In genomic region chr4:108461262-108461903, GRCm38 (mm10) we compare ENCODE assay signal across 8 mouse cellular contexts. TPM values are rescaled to one million over a fixed set of nuclear protein-coding genes. Genes with fewer than 3 reads are reported as not detected.
DNase-seq lines count a peak whose midpoint lies in the region; ATAC-seq and TF ChIP-seq lines count a peak whose summit lies in the region.

No protein-coding gene starts in this region.

- H3K4me3 ChIP-seq in heart, postnatal 0 days (ENCODE audit: low read depth, low read length): peak overlapping the region; percentile 90
- H3K4me3 ChIP-seq in hindbrain, embryonic 16.5 days (ENCODE audit: low read length): peak overlapping the region; percentile 99
- H3K4me3 ChIP-seq in midbrain, embryonic 15.5 days: peak overlapping the region; percentile 84

- 43% methylated on average over 5 of the region's 5 CpGs for WGBS in heart, postnatal 0 days
- WGBS in hindbrain, embryonic 16.5 days: 71% methylated on average over 5 of the region's 5 CpGs
- 67% methylated on average over 5 of the region's 5 CpGs for WGBS in midbrain, embryonic 15.5 days

- H3K4me1 ChIP-seq in heart, postnatal 0 days (ENCODE audit: control insufficient read depth, insufficient read depth): peaks cover 15% of the 10 kb centered on the region; the same call in 1 of the 2 replicates
- H3K4me1 ChIP-seq in hindbrain, embryonic 16.5 days (ENCODE audit: control insufficient read depth, insufficient read depth, low read depth, low read length): peaks cover 12% of the 10 kb centered on the region
- peaks cover 18% of the 10 kb centered on the region for H3K4me1 ChIP-seq in midbrain, embryonic 15.5 days

- no peaks in the 10 kb centered on the region for H3K27me3 ChIP-seq in heart, postnatal 0 days (ENCODE audit: control insufficient read depth, insufficient read depth, low read length)
- no peaks in the 10 kb centered on the region for H3K27me3 ChIP-seq in hindbrain, embryonic 16.5 days (replicated peaks; ENCODE audit: control insufficient read depth, insufficient read depth, low read length)
- no peaks in the 10 kb centered on the region for H3K27me3 ChIP-seq in midbrain, embryonic 15.5 days (replicated peaks)

- peak overlapping the region; percentile 95 for H3K4me2 ChIP-seq in heart, postnatal 0 days (ENCODE audit: low read depth, low read length)
- peak overlapping the region; percentile 52 for H3K4me2 ChIP-seq in hindbrain, embryonic 16.5 days (ENCODE audit: low read length)
- peak overlapping the region; percentile 78 for H3K4me2 ChIP-seq in midbrain, embryonic 15.5 days

- no peak for DNase-seq in heart, postnatal 0 days (ENCODE audit: low spot score)
- DNase-seq in heart, postnatal 4 days: no peak
- DNase-seq in c-Kit-positive CD71-negative TER-119-negative erythroid progenitor cells, embryonic 14.5 days (ENCODE audit: low read depth): peak; percentile 14
- DNase-seq in layer of hippocampus, adult 9-11 months: no peak
- DNase-seq in thymus, postnatal 4 days: no peak
- no peak for DNase-seq in thymus, adult 18-20 months

- TF ChIP-seq CTCF in heart, postnatal 0 days (IDR thresholded peaks at IDR 0.05; ENCODE audit: low read depth): no peak

- ATAC-seq in heart, postnatal 0 days (ENCODE audit: insufficient read depth, low read depth): no peak
- ATAC-seq in hindbrain, embryonic 16.5 days: no peak
- no peak for ATAC-seq in midbrain, embryonic 15.5 days (replicated peaks)

- H3K9me3 ChIP-seq in heart, postnatal 0 days (replicated peaks; ENCODE audit: control insufficient read depth, low read length): no peaks in the 10 kb centered on the region
- H3K9me3 ChIP-seq in hindbrain, embryonic 16.5 days (ENCODE audit: control insufficient read depth, low read length): no peaks in the 10 kb centered on the region
- no peaks in the 10 kb centered on the region for H3K9me3 ChIP-seq in midbrain, embryonic 15.5 days

- 0 out of 2 replicates have a peak, but pooled peaks cover 4% of the 10 kb centered on the region for H3K36me3 ChIP-seq in heart, postnatal 0 days (replicated peaks; ENCODE audit: control insufficient read depth, insufficient read depth, low read length)
- no peaks in the 10 kb centered on the region for H3K36me3 ChIP-seq in hindbrain, embryonic 16.5 days (ENCODE audit: control insufficient read depth, insufficient read depth, low read length)
- H3K36me3 ChIP-seq in midbrain, embryonic 15.5 days (replicated peaks): no peaks in the 10 kb centered on the region

- no peak for TF ChIP-seq EP300 in heart, postnatal 0 days (IDR thresholded peaks at IDR 0.05; ENCODE audit: low read depth)

- H3K9ac ChIP-seq in heart, postnatal 0 days (replicated peaks; ENCODE audit: low read depth, low read length): 0 out of 2 replicates have a peak overlapping the region, but pooled peaks have one; percentile 90
- peak overlapping the region; percentile 31 for H3K9ac ChIP-seq in hindbrain, embryonic 16.5 days (ENCODE audit: low read depth, low read length)
- H3K9ac ChIP-seq in midbrain, embryonic 15.5 days: peak overlapping the region; percentile 99; the same call in 1 of the 2 replicates

- H3K27ac ChIP-seq in heart, postnatal 0 days (ENCODE audit: low read depth): peak overlapping the region; percentile 2
- no peak overlapping the region for H3K27ac ChIP-seq in hindbrain, embryonic 16.5 days (ENCODE audit: low read depth, low read length)
- H3K27ac ChIP-seq in midbrain, embryonic 15.5 days: no peak overlapping the region

RNA-seq across cellular contexts. Expression of gene Tut4, which starts 2.2 kb away (rescaled TPM):
- 30.2 and 56.3 TPM in 2 replicates for total RNA-seq in heart, postnatal 0 days (2014; rRNA removed; ENCODE audit: low replicate concordance)
- polyA plus RNA-seq in heart, postnatal 0 days (2015; fragmentation: Nextera tagmentation; extraction: Ambion mirVana): 35.8 and 38.9 TPM in 2 replicates
- 10 to 100 TPM; 47.7 to 49.3 TPM for total RNA-seq in heart, postnatal 4 days (2021)
- 40.3 and 41.5 TPM in 2 replicates for polyA plus RNA-seq in hindbrain, embryonic 16.5 days (2015; fragmentation: Nextera tagmentation; extraction: Ambion mirVana)
- polyA plus RNA-seq in midbrain, embryonic 15.5 days (2015; fragmentation: Nextera tagmentation; extraction: Ambion mirVana): 58.8 and 70.0 TPM in 2 replicates

RNA-seq across cellular contexts. Expression of gene Gpx7, which starts 54.6 kb away (rescaled TPM):
- 62.7 and 74.2 TPM in 2 replicates for total RNA-seq in heart, postnatal 0 days (2014; rRNA removed; ENCODE audit: low replicate concordance)
- 51.7 and 52.3 TPM in 2 replicates for polyA plus RNA-seq in heart, postnatal 0 days (2015; fragmentation: Nextera tagmentation; extraction: Ambion mirVana)
- total RNA-seq in heart, postnatal 4 days (2021): 10 to 100 TPM; 27.5 to 30.6 TPM
- polyA plus RNA-seq in hindbrain, embryonic 16.5 days (2015; fragmentation: Nextera tagmentation; extraction: Ambion mirVana): 38.6 and 39.1 TPM in 2 replicates
- polyA plus RNA-seq in midbrain, embryonic 15.5 days (2015; fragmentation: Nextera tagmentation; extraction: Ambion mirVana): 25.1 and 29.1 TPM in 2 replicates

Comparison
In these comparisons a context has a peak if more than half of its experiments do, and no peak if none do; other contexts are left out.
1. H3K9ac ChIP-seq: peak in every context shown above with its lines; median percentile 99 in midbrain, embryonic 15.5 days; 90 in heart, postnatal 0 days; 31 in hindbrain, embryonic 16.5 days.